Mouse (Mus musculus) bone marrow, adult 2 months (tissue): Measurements from ENCODE around the gene Ncmap.

Experiments used
- CTCF ChIP-seq: fragments of 200-500 bp; IDR thresholded peaks from 2 replicates; pipeline ENCODE4 v1.5.1; 2011; ENCODE audit warnings: low read length, control low read depth; ENCODE audit not compliant: control insufficient read depth, insufficient read depth
- POLR2A ChIP-seq: fragments of 200-500 bp; IDR thresholded peaks from 2 replicates; pipeline ENCODE4 v1.6.1; 2011; ENCODE audit warnings: low read depth, mild to moderate bottlenecking, control low read depth, low read length, borderline replicate concordance; ENCODE audit not compliant: control insufficient read depth

- TF ChIP-seq POLR2A: no peak
- no peak for TF ChIP-seq CTCF
Measured at GRCm38 (mm10) chr4:135434395-135434789, 36.4 kb upstream of the Ncmap start.
